Mouse (Mus musculus): ENCODE measurements around the gene Sema5b. TPM values are rescaled to one million over a fixed set of nuclear protein-coding genes. Genes with fewer than 3 reads are reported as not detected.

Gene Sema5b
- polyA plus RNA-seq, 1 experiment from 2014 or later: 2.7 TPM

- Histone ChIP-seq H3K9me3 (ENCODE audit: low read depth, low read length) (no peaks in the 10 kb centered on the region), H3K4me3 (ENCODE audit: low read depth, low read length) (no peak overlapping the region), H3K4me2 (no peak overlapping the region), H3K27ac (ENCODE audit: low read depth) (no peak overlapping the region), H3K36me3 (ENCODE audit: insufficient read depth) (no peaks in the 10 kb centered on the region), H3K27me3 (ENCODE audit: insufficient read depth, low read length) (no peaks in the 10 kb centered on the region), H3K4me1 (ENCODE audit: insufficient read depth) (no peaks in the 10 kb centered on the region; the same call in 1 of the 2 replicates), H3K9ac (no peak overlapping the region)
- 45% methylated on average over 11 of the region's 11 CpGs for WGBS
- no peak for TF ChIP-seq CTCF (IDR thresholded peaks at IDR 0.05; ENCODE audit: low read depth)
- no peak for ATAC-seq (ENCODE audit: insufficient read depth)
- peak; percentile 7 for DNase-seq
These were observed 31.4 kb upstream of the Sema5b start for GRCm38 (mm10) chr16:35509331-35510070.

GRCm38 (mm10) chr16:35515977-35516612 is 24.9 kb upstream of the Sema5b start:
- H3K27me3 ChIP-seq (ENCODE audit: insufficient read depth, low read length): no peaks in the 10 kb centered on the region
- 0 out of 2 replicates have a peak, but pooled peaks cover 2% of the 10 kb centered on the region for H3K4me1 ChIP-seq (ENCODE audit: insufficient read depth)
- H3K4me3 ChIP-seq (ENCODE audit: low read depth, low read length): no peak overlapping the region
- ATAC-seq (ENCODE audit: insufficient read depth): no peak
- no peak for TF ChIP-seq CTCF (IDR thresholded peaks at IDR 0.05; ENCODE audit: low read depth)
- no peaks in the 10 kb centered on the region for H3K9me3 ChIP-seq (ENCODE audit: low read depth, low read length)
- H3K27ac ChIP-seq (ENCODE audit: low read depth): no peak overlapping the region
- no peak overlapping the region for H3K4me2 ChIP-seq
- WGBS: 72% methylated on average over 21 of the region's 21 CpGs
- no peak overlapping the region for H3K9ac ChIP-seq
- H3K36me3 ChIP-seq (ENCODE audit: insufficient read depth): no peaks in the 10 kb centered on the region
- peak; percentile 34 for DNase-seq

DNA sequence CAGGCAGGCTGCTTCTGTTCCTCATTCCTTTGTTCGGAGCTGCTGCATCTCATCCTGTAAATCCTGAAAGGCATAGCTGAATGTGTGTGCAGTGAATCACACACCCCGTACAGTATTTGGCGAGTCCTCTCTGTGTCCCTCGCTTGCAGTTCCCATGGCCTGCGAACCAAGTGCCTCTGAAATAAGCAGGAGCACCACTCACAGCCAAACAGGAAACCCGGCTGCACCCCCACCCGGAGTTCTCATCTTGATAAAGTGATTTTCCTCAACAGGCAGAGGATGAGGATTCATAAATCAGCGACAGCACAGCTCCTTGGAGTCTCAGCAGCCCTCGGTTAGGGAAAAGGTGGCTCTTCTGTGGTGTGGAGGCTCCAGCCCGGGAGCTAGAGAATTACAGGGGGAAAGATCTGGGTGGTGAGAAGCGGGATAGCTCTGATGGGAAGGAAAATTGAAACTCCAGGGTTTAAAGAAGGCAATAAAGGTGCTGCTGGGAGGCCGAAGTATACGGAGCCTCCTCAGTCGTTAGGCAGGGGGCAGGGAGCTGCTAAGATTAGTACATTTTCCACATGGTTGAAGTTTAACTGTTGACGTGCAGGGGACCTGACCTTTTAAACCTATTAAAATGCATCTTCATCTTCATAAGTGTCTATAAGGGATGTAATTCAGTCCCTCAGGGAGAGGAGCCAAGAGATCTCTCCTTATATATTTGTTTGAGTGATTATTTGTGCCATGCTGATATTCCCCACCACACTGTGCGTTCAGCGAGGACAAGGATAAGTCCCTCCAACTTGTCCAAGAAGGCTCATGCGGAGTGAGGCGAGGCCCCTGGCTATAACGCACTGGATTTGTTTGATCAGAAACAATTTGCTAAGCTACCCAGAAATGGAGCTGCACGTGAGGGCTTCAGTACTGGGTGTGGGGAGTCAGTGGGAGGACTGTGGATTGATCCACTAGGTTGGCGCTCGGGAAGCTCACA is 22.7 kb upstream of the Sema5b start:
- no peak for TF ChIP-seq CTCF (IDR thresholded peaks at IDR 0.05; ENCODE audit: low read depth)
- 36% methylated on average over 23 of the region's 23 CpGs for WGBS
- DNase-seq (peak; percentile 61), ATAC-seq (ENCODE audit: insufficient read depth) (no peak; the same call in 1 of the 2 replicates)
- H3K27ac ChIP-seq (ENCODE audit: low read depth): 0 out of 2 replicates have a peak overlapping the region, but pooled peaks have one; percentile 2
- no peak overlapping the region; the same call in 1 of the 2 replicates for H3K9ac ChIP-seq
- H3K4me1 ChIP-seq (ENCODE audit: insufficient read depth): 0 out of 2 replicates have a peak, but pooled peaks cover 2% of the 10 kb centered on the region
- H3K4me3 ChIP-seq (ENCODE audit: low read depth, low read length): no peak overlapping the region
- no peaks in the 10 kb centered on the region for H3K9me3 ChIP-seq (ENCODE audit: low read depth, low read length)
- peak overlapping the region; percentile 40; the same call in 1 of the 2 replicates for H3K4me2 ChIP-seq
- no peaks in the 10 kb centered on the region for H3K27me3 ChIP-seq (ENCODE audit: insufficient read depth, low read length)
- H3K36me3 ChIP-seq (ENCODE audit: insufficient read depth): no peaks in the 10 kb centered on the region

GRCm38 (mm10) chr16:35519245-35519644 is 21.7 kb upstream of the Sema5b start:
- DNase-seq (no peak), ATAC-seq (ENCODE audit: insufficient read depth) (no peak)
- H3K27me3 ChIP-seq (ENCODE audit: insufficient read depth, low read length): no peaks in the 10 kb centered on the region
- H3K4me2 ChIP-seq: no peak overlapping the region
- no peak overlapping the region for H3K27ac ChIP-seq (ENCODE audit: low read depth)
- H3K9ac ChIP-seq: no peak overlapping the region
- H3K36me3 ChIP-seq (ENCODE audit: insufficient read depth): no peaks in the 10 kb centered on the region
- no peak for TF ChIP-seq CTCF (IDR thresholded peaks at IDR 0.05; ENCODE audit: low read depth)
- H3K4me3 ChIP-seq (ENCODE audit: low read depth, low read length): no peak overlapping the region
- H3K4me1 ChIP-seq (ENCODE audit: insufficient read depth): 0 out of 2 replicates have a peak, but pooled peaks cover 2% of the 10 kb centered on the region
- no peaks in the 10 kb centered on the region for H3K9me3 ChIP-seq (ENCODE audit: low read depth, low read length)
- WGBS: 66% methylated on average over 7 of the region's 7 CpGs

GRCm38 (mm10) chr16:35524200-35524599 is 16.7 kb upstream of the Sema5b start:
- no peaks in the 10 kb centered on the region for H3K27me3 ChIP-seq (ENCODE audit: insufficient read depth, low read length)
- no peak for ATAC-seq (ENCODE audit: insufficient read depth)
- WGBS: 71% methylated on average over 4 of the region's 4 CpGs
- no peak overlapping the region for H3K4me2 ChIP-seq
- H3K9me3 ChIP-seq (ENCODE audit: low read depth, low read length): no peaks in the 10 kb centered on the region
- no peak overlapping the region for H3K27ac ChIP-seq (ENCODE audit: low read depth)
- no peak for TF ChIP-seq CTCF (IDR thresholded peaks at IDR 0.05; ENCODE audit: low read depth)
- H3K4me1 ChIP-seq (ENCODE audit: insufficient read depth): no peaks in the 10 kb centered on the region
- H3K36me3 ChIP-seq (ENCODE audit: insufficient read depth): no peaks in the 10 kb centered on the region
- H3K4me3 ChIP-seq (ENCODE audit: low read depth, low read length): no peak overlapping the region
- DNase-seq: no peak
- H3K9ac ChIP-seq: no peak overlapping the region

- Histone ChIP-seq H3K4me1 (ENCODE audit: insufficient read depth) (no peaks in the 10 kb centered on the region), H3K4me3 (ENCODE audit: low read depth, low read length) (no peak overlapping the region), H3K27me3 (ENCODE audit: insufficient read depth, low read length) (peaks cover 19% of the 10 kb centered on the region), H3K9me3 (ENCODE audit: low read depth, low read length) (no peaks in the 10 kb centered on the region), H3K9ac (no peak overlapping the region), H3K27ac (ENCODE audit: low read depth) (no peak overlapping the region), H3K36me3 (ENCODE audit: insufficient read depth) (no peaks in the 10 kb centered on the region), H3K4me2 (no peak overlapping the region)
- DNase-seq (no peak), ATAC-seq (ENCODE audit: insufficient read depth) (no peak)
- TF ChIP-seq CTCF (IDR thresholded peaks at IDR 0.05; ENCODE audit: low read depth): no peak
- WGBS: 56% methylated on average over 3 of the region's 3 CpGs
These were observed 6.3 kb upstream of the Sema5b start for GRCm38 (mm10) chr16:35534630-35535029.
